Mouse (Mus musculus) kidney, adult 11 months (tissue): ENCODE measurements around the gene Dtnbp1.

Source experiments
- DNase-seq: peaks from one replicate; pipeline ENCODE4 v3.0.0; 2022

Dtnbp1 gene

DNA sequence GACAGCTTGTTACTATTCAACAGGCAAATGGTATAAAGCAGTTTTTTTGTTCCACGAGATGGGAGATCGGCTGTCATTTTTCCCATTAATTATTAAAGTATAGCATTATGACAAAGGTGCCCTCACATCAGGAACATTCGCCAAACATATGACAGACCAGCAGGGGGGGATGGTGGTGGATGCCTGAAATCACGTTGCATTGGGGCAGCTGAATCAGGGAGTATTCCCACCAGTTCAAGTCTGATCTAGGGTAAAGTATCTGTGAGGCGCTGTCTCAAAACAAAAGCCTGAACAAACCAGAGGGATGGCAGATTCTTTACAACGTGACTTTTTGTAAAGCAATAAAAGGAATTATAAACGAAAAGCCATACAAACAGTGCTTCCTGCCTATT is 1.1 kb downstream of the Dtnbp1 start:
- DNase-seq, result no peak

DNA sequence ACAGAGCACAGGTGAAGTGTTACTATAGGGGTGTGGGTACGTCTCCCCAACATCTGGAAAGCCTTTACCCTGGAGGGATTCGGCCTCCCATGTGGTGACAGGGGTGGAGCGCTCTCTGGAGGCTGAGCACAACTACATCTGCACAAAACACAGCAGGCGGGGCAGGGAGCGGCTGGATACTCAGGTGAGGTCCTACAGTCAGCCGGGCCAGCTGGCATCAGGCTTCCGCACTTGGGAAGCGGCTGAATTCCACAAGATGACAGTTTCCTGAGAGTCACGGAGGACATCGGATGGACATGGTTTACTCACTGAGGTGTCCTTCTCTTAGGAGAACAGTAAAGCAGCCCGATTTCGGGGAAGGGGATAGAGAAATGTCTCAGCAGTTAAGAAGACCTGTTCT is 2.7 kb downstream of the Dtnbp1 start:
- no peak for DNase-seq

DNA sequence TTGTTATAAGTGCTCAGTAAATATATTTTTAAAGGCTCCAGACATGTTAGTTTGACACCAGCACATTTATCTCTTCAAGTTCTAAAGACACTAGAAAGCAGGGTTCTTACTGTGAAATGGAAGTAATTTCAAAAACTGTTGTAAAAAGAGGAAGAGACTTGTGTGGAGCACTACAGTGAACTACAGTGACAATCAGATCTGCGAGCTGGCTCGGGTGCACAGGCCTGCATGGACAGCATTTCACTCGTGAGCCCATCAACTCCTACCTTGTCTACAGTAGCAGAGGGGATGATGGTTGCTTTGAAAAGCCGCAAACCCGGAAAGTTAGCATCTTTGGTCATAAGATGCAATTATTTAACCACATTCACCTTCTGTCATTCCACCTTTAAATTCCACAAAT is 5.6 kb downstream of the Dtnbp1 start:
- no peak for DNase-seq

DNA sequence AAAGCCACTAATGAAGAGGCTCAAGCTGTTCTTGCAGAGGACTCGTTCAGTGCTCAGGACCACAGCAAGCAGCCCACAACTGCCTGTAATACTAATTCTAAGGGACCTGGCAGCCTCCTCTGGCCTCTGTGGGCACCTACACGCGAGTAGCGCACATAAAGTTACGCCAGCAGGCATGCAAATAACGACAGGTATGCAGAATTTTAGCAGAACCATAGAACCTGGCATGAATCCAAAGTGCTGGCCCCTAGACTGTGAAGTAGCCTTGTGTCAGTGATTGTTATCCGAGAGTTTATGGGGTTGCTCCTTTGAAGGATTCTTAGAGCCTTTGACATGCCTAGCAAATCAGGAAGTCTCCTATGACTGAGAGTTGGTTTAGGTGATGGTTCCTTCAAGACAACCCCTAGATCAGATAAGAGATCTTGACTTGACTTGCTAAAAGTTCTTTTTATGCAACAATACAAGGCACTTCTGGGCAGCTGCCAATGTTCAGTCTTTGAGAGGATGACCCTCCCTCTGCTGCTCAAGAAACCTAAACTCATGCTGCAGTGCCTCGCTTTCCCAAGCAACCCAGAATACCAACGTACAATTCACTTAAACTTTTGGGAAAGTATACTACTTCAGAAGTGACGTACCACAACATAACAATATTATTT is 9.3 kb downstream of the Dtnbp1 start:
- no peak for DNase-seq

DNA sequence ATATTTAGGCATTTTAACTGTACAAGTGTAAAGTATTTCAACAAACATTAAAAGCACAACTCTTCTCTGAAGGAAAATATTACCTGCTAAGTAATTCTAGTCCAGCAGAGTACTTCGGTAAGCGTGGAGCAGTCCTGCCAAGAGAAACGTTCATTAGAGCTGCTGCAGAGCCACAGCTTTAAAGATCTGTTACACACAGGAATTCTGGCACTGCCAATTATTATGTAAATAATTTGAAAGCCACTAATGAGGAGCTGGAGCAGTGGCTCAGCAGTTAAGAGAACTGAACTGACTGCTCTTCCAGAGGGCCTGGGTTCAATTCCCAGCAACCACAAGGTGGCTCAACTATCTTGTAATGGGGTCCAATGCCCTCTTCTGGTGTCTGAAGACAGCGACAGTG is 10.0 kb downstream of the Dtnbp1 start:
- DNase-seq, result no peak

DNA sequence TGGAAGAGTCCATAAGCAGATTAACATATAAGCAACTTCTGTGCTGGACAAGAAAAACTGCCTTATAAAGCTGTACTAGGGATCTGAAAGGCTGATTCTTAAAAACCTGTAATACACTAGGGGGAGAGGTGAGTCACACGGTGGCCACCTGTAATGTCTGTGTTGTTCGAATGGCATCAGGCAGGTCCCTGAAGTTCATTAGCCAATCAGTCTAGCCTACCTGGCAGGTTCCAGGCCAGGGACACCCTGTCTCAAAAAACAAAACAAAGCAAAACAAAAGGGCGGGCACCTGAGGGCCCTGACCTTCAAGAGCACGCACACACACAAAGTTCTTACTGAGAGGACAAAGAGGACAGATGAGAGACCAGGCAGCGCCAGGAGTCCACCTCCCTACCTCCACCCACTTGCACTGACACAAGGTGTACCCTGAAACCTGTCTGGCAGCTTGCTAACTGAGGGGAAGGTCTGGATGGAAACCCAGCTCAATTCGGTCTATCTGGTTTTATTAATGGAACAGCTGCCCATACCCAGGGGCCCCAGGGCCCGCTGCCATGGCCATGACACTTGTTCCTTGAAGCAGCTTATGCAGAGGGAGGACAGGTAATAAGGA is 11.8 kb downstream of the Dtnbp1 start:
- DNase-seq, result peak; percentile 66

DNA sequence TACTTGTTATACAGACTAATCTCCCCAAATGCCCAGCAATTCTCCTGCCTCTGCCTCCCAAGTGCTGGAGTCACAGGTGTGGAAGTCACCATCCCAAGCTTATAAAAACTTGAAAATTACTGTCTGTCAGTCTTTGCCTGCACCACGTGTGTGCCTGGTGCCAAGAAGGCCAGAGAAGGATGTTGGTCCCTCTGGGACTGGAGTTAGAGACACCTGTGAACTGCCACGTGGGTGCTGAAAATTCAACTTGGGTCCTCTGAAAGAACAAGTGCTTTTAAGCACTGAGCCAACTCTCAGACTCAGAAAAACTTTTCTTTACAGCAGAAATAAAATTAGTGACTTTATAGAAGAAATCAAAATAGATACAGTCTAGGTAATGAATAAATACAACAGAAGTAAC is 15.6 kb downstream of the Dtnbp1 start:
- no peak for DNase-seq

DNA sequence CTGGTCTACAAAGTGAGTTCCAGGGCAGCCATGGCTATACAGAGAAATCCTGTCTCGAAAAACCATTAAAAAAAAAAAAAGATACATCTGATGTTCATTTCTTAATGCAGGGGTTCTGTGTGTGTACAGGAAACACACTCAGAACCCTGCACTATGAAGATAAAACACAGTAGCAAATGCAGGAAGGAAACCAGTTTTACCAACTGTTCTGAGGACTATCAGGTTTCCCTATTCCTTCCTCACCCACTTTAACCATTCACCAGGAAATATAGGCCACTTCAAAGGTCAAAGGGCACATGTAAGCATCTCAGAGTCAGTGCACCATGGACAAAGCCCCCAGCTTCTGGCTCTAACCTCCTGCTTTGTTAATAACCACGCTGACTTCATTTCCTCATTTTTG is 16.6 kb downstream of the Dtnbp1 start:
- no peak for DNase-seq

DNA sequence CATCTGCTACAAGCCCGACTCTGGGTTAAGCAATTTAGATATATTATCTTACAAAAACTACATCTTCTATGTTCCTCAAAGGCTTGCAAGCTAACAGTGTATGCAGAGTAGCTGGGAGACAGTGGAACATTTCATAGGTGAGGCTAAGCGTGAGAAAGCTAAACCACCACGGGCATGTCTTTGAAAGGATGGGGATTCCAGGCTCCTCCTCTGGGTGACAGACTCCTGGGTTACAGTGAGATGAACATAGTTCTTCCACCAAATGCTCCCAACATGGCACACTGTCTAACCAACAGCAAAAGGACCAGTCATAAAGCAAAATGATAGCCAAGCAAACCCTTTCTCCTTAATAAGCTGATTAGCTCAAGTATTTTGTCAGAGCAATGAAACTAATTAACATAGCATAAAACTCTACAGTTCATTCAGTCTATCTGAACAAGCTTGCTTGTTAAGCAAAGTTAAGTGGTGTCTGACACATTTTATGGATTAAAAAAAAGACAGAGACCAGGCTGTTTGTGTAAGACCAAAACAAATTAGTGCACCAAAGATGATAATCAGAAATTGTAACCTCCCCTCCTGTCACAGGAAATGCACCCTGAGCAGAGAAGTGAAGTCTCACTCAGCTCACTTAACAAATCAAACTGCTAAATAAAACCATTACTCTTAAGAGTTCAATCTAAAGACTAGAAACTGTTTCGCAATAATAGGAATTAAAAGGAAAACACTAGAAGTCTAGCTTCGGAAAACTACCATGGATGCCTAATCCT is 18.1 kb downstream of the Dtnbp1 start:
- DNase-seq, result no peak

DNA sequence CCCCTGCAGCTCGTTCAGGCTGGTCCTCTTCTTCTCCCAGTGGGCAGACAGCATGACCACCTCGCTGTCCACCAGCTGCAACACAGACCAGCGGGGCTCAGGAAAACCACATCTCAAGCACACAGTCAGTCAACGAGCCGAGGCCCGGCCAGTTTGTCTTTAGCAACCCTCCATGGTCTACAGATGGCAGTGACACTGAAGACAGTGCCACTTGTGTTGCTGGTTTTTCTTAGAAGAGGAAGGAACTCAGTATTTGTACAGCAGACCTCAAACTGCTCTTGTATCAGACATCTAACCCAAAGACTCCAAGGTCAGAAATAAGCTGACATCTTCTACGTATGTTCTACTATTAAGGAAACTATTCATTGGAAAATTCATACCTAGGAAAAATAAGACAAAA is 19.1 kb downstream of the Dtnbp1 start:
- no peak for DNase-seq

DNA sequence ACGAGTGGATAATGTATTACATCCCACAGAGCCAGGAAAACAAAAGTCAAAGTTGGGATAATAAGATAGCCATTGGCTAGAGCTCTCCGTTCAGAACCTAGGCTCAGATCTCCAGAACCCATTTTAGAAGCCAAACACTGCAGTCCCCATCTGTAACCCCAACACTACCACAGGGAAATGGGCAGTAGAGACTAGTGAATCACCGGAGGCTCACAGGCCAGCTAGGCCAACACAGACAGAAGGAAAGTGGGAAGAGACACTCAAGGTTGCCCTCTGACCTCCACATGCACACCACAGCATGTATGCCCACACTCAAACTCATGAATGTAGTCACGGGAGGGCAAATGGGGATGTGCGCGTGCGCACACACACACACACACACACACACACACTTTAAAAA is 22.5 kb downstream of the Dtnbp1 start:
- no peak for DNase-seq

DNA sequence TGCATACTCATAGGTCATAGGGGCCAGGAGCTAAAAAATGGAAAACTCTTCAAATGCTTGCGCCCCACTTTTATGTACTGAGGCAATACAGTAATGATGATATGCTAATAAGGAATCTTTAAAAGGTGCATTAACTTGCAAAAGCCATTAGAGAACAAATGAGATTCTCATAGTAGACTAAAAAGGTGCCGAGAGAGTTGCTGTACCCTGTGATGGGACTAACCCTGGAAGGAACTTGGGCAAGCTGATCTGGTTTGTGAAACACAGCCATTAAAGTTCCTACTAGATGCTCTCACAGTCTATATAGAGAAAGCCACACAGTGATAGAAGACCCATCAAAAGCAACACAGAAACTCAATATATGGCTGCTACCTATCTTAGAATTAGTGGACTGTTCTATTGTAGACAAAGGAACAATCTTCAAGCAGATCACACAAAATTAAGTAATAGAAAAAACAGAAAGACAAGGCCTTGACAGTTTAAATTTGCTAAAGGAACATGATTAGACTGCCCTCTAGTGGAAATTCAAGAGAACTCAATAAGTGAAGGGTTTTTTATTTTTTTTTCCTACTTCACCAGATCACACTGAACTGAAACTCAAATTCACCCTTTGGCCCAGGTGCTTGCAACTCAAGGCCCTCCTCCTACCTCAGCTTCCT is 24.3 kb downstream of the Dtnbp1 start:
- DNase-seq, result no peak

DNA sequence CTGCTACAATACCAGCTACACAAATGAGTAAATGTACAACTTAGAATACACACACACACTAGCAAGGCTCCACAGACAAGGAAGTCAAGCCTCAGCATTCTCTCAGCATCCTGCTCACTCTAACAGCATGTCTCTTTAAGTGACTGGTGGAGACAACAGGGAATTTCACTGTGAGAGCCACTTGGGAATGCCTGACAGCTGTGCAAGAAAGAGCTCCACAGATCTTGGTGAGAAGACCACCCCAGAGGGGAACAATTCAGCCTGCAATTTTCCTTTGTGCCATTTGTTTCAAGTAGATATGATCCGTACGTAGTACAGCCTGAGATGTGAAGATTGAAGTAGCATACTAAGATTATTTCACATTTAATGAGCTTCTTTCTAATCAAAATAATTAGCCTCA is 24.9 kb downstream of the Dtnbp1 start:
- no peak for DNase-seq

DNA sequence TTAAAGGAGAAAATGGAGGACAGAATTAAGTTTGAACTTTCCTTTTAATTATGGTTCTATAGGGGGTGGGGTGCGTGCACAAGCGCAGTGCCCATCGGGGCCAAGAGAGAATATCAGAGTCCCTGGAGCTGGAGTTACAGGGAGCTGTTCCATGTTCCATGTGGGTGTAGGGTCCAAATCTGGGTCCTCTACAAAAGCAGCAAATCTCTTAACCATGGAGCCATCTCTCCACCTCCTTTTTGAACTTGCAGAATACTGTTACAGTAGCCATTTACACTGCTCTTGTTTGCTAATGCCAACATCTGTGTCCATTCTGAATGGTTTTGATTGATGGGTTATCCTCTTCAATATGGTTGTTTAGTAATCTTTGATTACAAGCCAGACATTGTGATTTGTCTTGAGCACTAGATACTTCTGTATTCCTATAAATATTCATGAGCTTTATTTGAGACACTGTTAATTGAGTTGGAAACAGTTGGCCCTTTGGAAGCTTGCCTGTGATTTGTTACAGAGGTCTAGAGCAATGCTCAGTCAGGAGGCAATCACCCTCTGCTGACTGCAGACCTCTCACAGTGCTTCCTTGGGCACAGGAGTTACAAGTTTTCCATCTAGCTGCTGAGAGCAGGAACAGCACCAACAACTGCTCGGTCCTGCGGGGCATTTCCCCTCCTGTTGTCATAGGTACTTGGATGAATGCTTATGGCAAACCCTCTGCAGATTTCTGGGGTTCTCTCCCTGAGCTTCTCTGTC is 41.2 kb downstream of the Dtnbp1 start:
- no peak for DNase-seq

DNA sequence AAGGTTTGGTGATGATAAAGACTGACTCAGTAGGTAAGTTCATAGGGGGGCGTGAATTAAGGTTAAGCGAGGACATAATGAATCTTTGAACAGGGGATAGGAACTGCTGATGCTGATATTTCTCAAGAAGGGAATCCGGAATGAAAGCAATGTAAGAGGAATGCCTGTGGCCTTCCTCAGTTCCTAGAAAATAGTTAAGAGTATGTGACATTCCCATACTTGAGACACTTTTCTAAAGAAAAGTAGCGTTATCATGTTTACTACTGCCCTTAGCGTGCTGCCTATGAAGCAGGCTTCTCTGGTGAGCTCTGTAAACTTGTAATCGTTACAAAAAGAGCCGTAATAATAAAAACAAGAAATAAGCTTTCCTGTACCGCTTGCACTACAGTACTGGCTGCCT is 44.9 kb downstream of the Dtnbp1 start:
- DNase-seq, result no peak

DNA sequence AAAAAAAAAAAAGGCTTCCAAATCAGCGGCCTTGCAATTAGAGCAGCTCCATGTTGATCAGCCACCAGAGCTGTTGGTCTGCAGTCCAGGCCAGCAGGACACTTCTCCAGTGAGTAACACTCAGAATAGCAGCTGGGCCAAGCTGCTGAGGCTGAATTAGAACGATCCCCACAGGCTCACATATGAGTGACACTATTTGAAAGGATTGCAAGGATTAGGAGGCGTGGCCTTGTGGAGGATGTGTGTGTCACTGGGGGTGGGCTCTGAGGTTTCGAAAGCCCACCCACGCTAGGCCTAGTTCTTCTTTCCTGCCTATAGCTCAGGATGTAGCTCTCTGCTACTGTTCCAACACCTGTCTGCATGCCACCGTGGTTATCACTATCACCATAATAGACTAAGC is 46.2 kb downstream of the Dtnbp1 start:
- DNase-seq, result no peak

DNA sequence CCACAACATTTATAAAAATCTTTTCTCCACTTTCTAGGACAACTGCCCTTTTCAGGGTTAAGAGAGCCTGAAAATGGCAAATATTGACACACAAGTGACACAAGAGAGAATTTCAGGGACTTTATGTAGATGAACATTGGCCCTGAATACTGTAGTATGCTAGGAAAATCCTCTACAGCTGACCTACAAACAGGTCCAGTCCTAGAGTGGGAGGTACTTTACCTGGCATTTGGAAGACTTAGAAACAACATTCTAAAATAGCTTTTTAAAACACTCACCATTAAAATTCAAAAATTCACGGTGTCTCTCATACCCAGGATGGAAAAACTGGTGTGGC is 47.7 kb downstream of the Dtnbp1 start:
- no peak for DNase-seq

DNA sequence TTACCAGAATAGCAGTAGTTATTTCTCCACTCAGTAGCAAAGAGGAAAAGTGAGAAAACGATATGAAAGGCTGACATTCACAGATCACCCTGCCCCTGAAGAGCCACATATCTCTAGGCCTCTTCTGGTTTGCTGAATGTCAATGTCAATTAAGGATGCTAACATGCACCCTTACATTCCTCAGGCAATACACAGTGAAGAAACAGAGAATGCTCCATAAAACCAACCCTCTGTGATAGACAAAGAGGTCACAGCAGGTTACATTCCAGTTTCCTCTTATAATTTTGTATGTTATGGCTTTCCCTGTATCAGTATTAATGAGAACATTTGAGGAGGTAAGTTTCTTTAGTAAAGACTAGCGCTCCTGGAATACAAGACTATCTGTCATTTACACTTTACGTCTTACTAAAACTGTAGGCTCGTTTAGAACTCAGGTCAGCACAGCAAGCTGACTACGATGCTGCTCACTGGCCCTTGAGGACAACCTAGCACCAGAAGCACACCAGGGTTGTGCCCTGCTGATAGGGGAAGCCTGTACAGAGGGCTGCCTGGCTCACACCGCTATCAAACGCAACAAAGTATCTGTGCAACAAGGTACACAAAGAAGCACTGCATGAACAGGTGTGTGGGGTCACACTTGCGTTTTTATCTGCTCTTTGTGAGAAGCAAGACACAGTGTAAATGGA is 48.3 kb downstream of the Dtnbp1 start:
- DNase-seq, result no peak

DNA sequence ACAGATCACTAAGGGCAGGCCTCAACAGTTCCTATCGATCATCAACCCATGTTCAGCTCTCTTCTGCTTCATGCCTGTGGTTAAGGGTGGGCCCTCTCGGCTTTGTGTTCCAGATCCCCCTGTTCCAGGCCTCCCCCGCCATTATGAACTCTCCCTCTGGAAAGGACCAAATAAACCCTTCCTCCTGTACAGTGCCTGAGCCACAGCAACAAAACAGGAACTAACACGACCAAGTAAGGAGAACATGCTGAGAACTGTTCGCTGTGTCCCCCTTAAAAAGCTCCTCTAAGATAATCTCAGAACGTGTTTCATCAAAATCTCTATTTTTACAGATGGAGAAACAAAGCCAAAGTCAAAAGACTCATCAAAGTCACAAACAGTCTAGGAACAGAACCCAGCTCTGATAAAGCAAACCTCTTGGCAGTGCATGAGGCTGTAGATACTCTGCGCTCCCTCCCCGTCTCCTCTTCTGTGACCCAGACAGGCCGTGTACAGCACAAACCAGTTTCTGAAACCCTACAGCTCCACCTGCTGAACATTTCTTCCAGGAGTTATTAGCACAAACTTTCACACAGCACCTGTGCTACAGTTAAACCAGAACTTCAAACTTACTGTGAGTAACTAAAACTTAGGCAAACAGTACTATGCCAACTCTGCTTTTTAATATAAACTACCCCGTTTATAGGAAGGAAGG is 49.4 kb downstream of the Dtnbp1 start:
- DNase-seq, result no peak

DNA sequence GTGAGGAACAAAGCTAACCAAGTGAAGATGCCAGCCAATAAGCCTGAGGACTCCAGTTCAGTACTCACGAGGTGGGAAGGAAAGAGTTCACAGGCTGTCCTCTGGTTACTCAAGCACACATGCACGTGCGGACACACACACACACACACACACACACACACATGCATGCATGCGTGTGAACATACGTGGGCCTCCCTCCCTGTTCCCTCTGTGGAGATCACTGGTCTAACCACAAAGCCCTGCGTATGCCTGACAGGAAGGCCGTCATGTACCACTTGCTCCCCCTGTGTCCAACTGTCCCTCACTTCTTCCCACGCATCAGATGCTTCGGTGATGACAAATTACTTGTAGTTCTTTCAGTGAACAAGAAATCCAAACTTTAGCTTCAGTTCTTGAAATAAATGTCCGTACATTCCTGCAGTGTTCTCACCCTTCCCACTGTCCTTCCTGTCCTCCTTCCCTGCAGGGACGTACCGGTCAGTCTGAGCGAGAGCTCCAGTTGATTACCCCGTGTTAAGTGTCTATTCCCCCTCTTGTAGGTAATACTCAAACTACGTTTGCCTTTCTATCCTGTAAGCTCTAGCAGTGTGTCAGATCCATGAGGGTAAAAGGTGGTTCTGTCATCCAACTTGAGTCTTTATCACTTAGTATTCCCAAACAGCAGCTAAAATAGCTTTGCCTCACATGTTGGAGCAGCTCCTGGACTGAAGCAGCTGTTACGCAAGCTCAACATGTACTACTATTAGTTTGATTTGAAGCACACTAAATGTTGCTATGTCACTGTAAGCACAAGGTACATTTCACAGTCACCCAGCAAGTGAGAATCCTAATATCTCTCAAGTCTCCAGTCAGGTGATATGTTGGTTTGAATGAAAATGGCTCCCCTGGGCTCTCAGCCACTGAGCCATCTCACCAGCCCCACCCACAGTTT is 53.4 kb downstream of the Dtnbp1 start:
- DNase-seq, result no peak
